Mouse (Mus musculus) yolk sac, embryonic 10.5 days (tissue): ENCODE data around the gene Hmbs.
A peak's percentile ranks its signal among the peaks of the same experiment; 100 is the strongest.
"Not testable (repeated sequence)": the region's sequence is repeated elsewhere in the genome, so short reads cannot be mapped to it uniquely, and the experiment has no call there.

Experiments
- DNase-seq: peaks from one replicate; pipeline ENCODE4 v3.0.0-alpha.2; 2017; ENCODE audit warnings: low spot score

Hmbs gene

GRCm38 (mm10) chr9:44324147-44324546, 19.9 kb downstream of the Hmbs start:
- DNase-seq, result no peak

- not testable (repeated sequence) for DNase-seq
Observed at GRCm38 (mm10) chr9:44323656-44324055, 20.4 kb downstream of the Hmbs start.

DNA sequence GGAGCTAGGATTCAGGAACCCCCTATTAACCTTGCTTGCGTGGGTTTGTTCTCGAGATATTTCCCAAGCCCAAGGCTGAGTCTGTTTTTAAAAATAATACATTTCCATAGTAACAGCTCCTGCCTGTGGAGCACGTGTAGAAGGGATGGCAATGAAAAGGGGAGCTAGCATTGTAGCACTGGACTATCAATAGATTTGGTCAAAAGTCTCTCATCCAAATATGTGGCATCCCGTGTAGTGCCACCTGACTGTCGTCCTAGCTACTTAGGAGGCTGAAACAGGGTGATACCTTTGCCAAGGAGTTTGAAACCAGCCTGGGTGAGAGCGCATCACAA, 23.3 kb downstream of the Hmbs start:
- no peak for DNase-seq

- peak; percentile 96 for DNase-seq
Observed at GRCm38 (mm10) chr9:44319887-44320798, 23.9 kb downstream of the Hmbs start, which contains the start of gene C2cd2l. TSS of gene C2cd2l (minus strand) at chr9:44320285.

DNA sequence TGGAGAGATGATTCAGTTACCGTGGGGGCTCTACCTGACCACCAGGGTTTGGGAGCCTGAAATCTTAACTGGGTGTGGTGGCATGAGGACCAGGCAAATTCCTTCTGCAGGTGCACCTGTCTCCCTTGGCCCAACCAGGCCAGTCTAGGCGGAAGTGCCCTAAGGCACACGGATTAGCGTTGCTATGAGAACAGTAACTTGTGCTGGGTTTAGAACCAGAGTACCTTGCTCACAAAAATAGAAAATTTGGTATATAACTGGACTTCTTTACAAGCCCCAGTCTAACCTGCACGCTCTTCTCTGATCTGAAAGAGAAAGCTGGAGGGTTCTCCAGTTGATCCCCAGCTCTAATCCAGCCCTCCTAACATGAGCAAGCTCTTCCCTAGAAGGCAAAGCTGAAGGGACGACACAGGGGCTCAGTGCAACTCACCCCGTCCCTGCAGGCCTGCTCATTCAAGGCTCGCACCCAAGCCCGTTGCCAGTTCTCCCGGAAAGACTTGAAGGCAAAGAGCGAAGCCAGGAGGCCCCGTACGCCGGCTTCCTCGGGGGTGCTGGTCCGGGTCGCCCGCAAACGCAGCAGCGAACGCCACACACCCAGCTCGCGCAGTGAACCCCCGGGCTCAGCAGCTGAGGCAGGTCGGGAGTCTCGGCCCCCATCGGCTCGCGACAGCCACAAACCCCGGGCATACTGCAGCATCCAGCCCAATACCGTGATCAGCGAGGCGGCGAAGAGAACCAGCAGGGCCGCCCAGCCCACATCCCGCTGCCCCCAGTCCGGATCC, 24.7 kb downstream of the Hmbs start:
- DNase-seq, result no peak

- DNase-seq, result no peak
Observed at GRCm38 (mm10) chr9:44318826-44319095, 25.3 kb downstream of the Hmbs start.

DNA sequence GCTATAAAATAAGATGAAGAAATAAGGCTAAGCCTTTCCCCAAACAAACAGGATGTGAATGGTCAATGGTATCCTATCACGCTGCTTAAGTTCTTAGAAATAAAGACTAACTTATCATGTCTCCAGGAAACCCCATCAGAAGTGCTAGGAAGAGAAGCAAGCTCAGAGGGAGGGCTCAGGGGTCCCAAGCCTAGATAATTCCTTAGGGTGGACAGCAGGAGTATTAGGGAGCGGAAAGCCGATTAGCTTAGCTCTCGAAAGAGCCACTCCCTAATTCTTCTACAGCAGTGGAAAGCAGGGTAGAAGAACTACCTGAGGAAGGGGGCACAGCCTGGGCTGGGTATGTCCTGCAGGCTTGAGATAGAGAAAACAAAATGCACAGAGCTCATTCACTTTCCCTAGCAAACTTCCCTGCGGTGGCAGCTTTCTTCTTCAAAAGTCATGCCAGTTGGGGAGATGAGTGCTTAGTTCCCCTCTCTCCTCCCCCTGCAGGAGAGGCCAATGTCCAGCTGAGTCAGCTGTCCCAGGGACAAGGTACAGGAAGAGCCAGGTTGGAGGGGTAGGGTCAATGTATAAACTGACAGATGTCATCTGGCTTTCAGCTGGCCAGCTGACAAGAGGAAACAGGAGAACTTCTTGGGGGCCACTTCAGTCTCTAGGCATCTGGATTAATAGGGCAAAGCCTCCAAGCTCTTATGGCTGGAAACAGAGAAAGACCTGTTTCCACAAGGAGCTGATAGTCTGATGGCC, 25.8 kb downstream of the Hmbs start:
- peak; percentile 80 for DNase-seq

- DNase-seq, result no peak
Observed at GRCm38 (mm10) chr9:44317452-44317851, 26.6 kb downstream of the Hmbs start.

DNA sequence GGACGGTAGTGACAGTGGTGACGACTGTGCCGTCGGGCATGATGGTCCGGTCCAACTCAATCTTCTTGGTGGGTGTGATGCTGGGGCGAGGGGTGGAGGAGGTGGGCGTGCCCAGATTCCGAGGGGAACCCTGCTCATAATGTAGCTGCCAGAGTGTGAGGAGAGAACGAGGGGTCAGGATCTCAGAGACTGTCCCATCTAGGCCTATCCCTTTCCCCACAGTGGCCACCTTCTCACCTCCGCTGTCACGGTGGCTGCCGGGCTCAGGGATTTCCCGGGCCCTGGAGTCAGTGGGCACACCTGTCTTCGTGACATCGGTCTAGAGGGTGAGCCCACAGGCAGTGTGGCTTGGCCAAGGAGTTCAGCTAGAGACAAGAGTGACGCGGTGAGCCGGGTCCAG, 29.1 kb downstream of the Hmbs start:
- DNase-seq, result no peak

- no peak for DNase-seq
Observed at GRCm38 (mm10) chr9:44314257-44314547, 29.8 kb downstream of the Hmbs start.

- no peak for DNase-seq
Observed at GRCm38 (mm10) chr9:44313476-44314256, 30.4 kb downstream of the Hmbs start.

DNA sequence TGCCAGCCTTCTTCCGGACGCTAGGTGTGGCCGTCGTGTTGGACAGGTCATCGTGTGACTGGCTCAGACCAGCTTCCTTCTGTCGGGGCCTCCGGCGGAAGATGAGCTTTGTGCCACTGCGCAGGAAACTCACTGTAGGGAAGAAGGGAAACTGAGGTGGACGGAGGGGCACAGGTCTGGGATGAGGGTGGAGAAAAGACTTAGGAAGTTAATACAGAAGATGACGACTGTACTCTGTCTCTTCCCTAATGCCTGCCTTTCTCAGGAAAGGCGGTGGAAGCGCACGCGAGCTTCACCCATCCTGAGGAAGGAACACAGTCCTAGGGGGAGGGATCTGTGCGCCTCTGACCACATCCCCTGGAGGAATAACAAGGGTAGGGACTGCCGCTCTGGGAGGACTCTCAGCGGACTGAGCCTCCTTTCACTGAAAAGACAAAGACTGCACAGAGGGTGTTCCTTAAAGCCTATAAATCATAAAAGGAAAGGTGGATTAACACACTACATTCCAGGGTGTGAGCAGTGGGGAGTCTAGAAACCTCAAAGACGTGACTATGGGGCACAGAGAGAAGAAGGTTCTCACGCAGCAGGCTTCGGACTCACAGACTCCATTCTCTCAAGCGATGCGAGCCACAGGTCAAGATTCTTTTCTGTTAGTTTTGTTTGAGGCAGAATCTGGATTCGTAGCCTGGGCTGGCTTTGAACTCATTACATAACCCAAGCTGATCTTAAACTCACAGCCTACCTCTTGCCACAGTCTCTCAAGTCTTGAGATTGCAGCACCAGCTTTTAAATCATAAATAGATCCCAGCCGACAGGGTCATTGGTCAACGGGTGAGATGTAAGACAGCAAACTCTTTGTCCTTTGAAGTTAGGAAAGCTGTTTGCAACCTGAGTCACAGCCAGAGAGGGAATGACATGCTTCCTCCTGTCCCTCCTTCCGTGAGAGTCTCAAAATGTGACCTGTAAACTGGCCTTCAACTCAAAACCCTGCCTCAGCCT, 32.6 kb downstream of the Hmbs start:
- peak; percentile 32 for DNase-seq

GRCm38 (mm10) chr9:44310750-44311135, 33.3 kb downstream of the Hmbs start:
- DNase-seq, result no peak

GRCm38 (mm10) chr9:44309756-44310155, 34.3 kb downstream of the Hmbs start:
- DNase-seq, result peak; percentile 58

- no peak for DNase-seq
Observed at GRCm38 (mm10) chr9:44307248-44307647, 36.8 kb downstream of the Hmbs start.

- DNase-seq, result no peak
Observed at GRCm38 (mm10) chr9:44306532-44306931, 37.5 kb downstream of the Hmbs start.

DNA sequence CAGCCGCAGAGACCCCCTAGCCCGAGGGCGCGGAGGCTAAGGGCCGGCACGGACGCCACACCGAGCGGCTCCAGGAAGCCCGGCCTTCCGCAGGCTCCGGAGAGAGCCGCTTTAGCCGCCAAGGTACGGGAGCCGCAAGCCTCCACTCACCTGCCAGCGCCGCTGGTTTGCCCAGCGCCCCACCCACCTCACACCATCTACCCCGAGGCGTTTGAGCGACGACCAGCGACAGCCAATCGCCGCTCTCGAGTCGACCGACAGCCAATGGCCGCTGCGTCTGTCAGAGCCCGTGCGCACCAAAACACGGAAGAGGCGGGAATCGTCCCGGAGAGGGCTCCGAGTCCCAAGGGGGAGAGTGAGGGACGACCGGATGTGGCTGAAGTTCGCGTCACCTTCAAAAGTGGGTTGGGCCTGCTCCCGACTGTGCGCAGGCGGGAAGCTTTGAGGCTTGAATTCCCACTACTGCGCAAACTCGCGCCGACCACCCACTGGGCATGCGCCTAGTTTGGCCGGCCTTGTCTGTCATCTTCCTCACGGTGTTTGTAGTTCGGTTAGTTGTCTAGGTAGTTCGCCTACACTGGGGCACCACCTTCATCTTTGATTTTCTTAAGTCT, 38.5 kb downstream of the Hmbs start, which contains the start of gene Hinfp:
Hinfp (minus strand) TSS at position 206 of the 614 bp plus-strand sequence.
- peak; percentile 100 for DNase-seq

GRCm38 (mm10) chr9:44300001-44300400, 44.0 kb downstream of the Hmbs start:
- not testable (repeated sequence) for DNase-seq

DNA sequence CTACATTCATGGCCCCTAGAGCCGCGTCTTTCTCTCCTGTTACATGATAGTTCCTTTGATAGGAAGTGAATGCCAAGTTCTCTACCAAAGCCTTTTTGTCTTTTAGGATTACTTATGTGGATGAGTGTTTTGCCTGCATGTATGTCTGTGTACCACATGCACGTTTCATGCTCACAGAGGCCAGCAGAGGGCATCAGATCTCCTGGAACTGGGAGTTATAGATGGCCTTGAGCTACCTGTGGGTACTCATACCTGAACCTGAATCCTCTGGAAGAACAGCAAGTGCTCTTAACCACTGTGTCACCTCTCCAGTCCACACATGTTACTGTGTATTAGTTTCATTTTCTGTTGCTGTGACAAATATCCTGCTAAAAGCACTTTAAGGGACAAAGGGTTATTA, 51.5 kb downstream of the Hmbs start:
- peak; percentile 36 for DNase-seq

GRCm38 (mm10) chr9:44288959-44289291, 55.1 kb downstream of the Hmbs start:
- peak; percentile 34 for DNase-seq
